Mouse (Mus musculus): ENCODE measurements around the gene Mrps25.

Gene Mrps25

GRCm38 (mm10) chr6:92126861-92127468 is 56.9 kb downstream of the Mrps25 start:
- in situ Hi-C loops (cut with MboI): no loop called here

GRCm38 (mm10) chr6:92124547-92124946 is 59.3 kb downstream of the Mrps25 start:
- in situ Hi-C loops (cut with MboI): no loop called here

All from mature B cell (primary cell).